Mouse (Mus musculus) erythroblast, embryonic 14.5 days (primary cell): Measurements from ENCODE around the gene Tmem233. TPM values are rescaled to one million over a fixed set of nuclear protein-coding genes. Genes with fewer than 3 reads are reported as not detected.

Source experiments
- H3K27me3 ChIP-seq: 2 replicates; pipeline ENCODE4 v1.6.1; 2012; ENCODE audit warnings: inconsistent platforms; ENCODE audit not compliant: control insufficient read depth
- H3K36me3 ChIP-seq: 2 replicates; pipeline ENCODE4 v1.6.1; 2012; ENCODE audit warnings: mild to moderate bottlenecking, inconsistent platforms; ENCODE audit not compliant: control insufficient read depth
- H3K4me1 ChIP-seq: 2 replicates; pipeline ENCODE4 v1.6.1; 2012; ENCODE audit warnings: inconsistent platforms; ENCODE audit not compliant: control insufficient read depth
- H3K4me3 ChIP-seq: replicated peaks from 2 replicates; pipeline ENCODE3; 2012; ENCODE audit warnings: moderate library complexity, mild to moderate bottlenecking, inconsistent platforms
- H3K9me3 ChIP-seq: 2 replicates; pipeline ENCODE4 v1.6.1; 2012; ENCODE audit warnings: low read length, inconsistent platforms, mixed read lengths; ENCODE audit not compliant: control insufficient read depth
- GATA1 ChIP-seq: IDR thresholded peaks from 2 replicates; pipeline ENCODE4 v1.6.1; 2012; ENCODE audit warnings: low read length, inconsistent platforms, mixed read lengths
- TAL1 ChIP-seq: IDR thresholded peaks from 3 replicates; pipeline ENCODE4 v1.6.1; 2012; ENCODE audit warnings: low read length, inconsistent platforms, mixed read lengths
- polyA plus RNA-seq: library from polyadenylated mRNA; stranded (reverse); fragments of >175 nt; gene quantifications from 2 replicates; pipeline ENCODE4 v1.2.3, GENCODE M21; 2012

The Tmem233 gene
- polyA plus RNA-seq, 1 experiment, result not detected

DNA sequence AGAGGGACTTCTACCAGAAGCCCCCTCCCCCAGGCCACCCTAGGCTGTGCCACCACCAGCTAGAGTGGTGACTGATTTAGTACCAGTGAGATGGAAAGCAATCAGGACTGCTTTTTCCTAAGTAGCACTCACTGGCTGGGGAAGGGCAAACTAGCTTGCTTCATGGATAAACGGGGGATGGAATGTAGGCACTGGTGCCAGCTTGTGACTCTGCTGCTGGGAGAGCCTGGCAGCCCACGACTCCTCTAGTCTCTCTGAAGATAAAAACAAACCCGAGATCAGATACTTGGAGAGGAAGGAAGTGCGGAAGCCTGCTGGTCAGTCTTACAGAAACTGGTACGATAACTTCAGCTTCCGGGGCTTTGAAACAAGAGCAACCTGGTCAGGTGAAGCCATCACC lies 2.3 kb downstream of the Tmem233 start:
- no peak for TF ChIP-seq TAL1
- TF ChIP-seq GATA1, result no peak
- Histone ChIP-seq H3K4me1 (no peaks in the 10 kb centered on the region), H3K36me3 (no peaks in the 10 kb centered on the region), H3K27me3 (peaks cover 19% of the 10 kb centered on the region), H3K9me3 (no peaks in the 10 kb centered on the region), H3K4me3 (no peak overlapping the region)

DNA sequence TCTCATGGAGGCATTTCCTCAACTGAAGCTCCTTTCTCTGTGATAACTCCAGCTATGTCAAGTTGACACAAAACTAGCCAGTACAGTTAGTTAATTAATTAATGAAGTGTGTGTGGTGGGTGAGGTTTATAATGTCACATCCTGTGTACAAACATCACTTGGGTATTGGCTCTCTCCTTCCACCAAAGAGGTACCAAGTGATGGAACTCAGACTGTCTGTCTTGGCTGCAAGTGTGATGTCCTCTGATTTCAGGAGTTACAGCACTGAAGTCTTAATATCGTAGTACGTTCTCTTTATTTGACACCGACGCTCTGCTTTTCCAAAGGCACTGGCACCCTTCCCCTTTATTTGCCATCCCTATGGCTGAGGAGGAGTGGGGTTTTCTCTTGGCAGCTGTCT lies 13.4 kb downstream of the Tmem233 start:
- Histone ChIP-seq H3K4me1 (no peaks in the 10 kb centered on the region), H3K36me3 (no peaks in the 10 kb centered on the region)

DNA sequence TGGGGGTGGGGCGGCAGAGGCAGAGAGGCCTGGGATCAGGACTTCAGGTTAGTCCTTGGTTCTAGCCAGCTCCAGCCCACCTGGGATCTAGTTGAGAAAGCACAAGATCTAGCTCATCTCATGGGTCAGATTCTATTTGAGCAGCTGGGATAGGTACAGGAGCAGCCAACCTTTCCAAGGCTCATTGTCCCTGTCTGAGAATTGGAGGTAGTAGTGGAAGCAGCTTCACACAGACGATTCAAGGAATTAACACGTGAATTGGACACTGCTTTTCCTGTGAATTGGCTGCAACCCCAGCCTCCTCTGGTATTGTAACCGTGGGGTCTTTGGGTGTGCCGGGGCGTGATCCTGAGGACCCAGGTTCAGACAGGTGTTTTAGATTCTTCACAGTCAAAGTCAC lies 30.2 kb downstream of the Tmem233 start:
- Histone ChIP-seq H3K27me3 (no peaks in the 10 kb centered on the region), H3K4me1 (no peaks in the 10 kb centered on the region), H3K36me3 (no peaks in the 10 kb centered on the region), H3K9me3 (peaks cover 6% of the 10 kb centered on the region; the same call in 1 of the 2 replicates), H3K4me3 (no peak overlapping the region)
- TF ChIP-seq TAL1 (no peak), GATA1 (no peak)

More for the DNA sequence above, 13.4 kb downstream of the Tmem233 start:
- Histone ChIP-seq H3K9me3 (no peaks in the 10 kb centered on the region), H3K4me3 (no peak overlapping the region), H3K27me3 (no peaks in the 10 kb centered on the region)
- TF ChIP-seq GATA1 (no peak), TAL1 (no peak)

DNA sequence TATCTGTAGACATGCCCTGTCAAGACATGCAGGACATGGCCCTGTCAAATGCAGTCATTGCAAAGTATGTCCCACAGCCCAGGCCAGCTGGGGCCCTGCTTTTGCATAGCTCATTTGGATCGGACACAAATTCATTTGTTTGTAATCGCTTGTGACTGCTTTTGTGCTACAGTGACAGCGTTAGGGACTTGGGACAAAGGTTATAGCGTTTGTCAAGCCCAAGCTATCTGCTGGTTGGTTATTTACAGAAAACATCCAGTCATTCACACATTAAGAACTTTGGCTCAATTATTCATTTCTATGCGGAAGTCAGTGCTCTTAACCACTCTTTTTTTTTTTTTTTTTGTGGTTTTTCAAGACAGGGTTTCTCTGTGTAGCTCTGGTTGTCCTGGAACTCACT lies 30.9 kb downstream of the Tmem233 start:
- peaks cover 6% of the 10 kb centered on the region; the same call in 1 of the 2 replicates for H3K9me3 ChIP-seq
- no peaks in the 10 kb centered on the region for H3K27me3 ChIP-seq
- no peak overlapping the region for H3K4me3 ChIP-seq
- no peak for TF ChIP-seq GATA1
- no peak for TF ChIP-seq TAL1
- no peaks in the 10 kb centered on the region for H3K36me3 ChIP-seq
- no peaks in the 10 kb centered on the region for H3K4me1 ChIP-seq

DNA sequence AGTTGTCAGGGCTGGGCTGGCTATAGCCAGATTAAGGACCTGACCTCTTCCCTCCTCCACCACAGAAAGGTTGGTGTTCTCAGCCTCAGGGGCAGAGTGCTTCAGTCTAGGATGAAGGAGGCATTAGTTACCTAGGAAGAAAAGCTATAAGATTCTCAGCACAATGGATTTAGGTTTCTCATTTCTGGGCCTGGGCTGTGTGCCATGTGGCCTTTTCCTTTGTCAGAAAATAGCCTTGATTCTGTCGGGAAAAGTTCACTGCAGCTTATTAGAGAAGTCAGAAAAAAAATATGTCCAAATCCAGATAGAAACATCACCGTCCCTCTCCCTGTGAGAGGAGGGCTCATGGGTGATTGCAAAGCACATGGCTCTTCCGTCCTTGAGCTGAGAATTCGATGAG lies 33.2 kb downstream of the Tmem233 start:
- H3K4me1 ChIP-seq, result no peaks in the 10 kb centered on the region
- no peaks in the 10 kb centered on the region for H3K36me3 ChIP-seq
- H3K27me3 ChIP-seq, result no peaks in the 10 kb centered on the region
- no peak overlapping the region for H3K4me3 ChIP-seq
- no peak for TF ChIP-seq TAL1
- TF ChIP-seq GATA1, result no peak
- peaks cover 6% of the 10 kb centered on the region; the same call in 1 of the 2 replicates for H3K9me3 ChIP-seq

DNA sequence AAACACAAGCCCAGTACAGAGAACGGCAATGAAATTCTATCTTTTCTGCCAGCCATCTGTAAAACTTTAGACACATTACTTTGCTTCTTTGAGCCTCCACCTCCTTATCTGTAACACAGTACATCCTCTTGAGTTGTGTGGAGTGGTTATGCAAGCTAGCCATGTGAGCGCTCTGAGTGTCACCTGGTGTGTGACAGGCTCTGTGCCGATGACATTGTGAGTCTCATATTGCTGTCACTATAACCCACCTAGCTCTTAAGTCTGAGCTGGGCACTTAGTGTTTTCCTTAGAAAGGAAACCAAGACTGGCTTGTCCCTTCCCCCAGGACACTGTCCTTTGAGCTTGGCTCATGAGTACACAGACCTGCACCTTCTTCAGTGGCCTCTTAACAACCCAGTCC lies 34.7 kb downstream of the Tmem233 start:
- H3K36me3 ChIP-seq, result no peaks in the 10 kb centered on the region
- TF ChIP-seq GATA1, result no peak

DNA sequence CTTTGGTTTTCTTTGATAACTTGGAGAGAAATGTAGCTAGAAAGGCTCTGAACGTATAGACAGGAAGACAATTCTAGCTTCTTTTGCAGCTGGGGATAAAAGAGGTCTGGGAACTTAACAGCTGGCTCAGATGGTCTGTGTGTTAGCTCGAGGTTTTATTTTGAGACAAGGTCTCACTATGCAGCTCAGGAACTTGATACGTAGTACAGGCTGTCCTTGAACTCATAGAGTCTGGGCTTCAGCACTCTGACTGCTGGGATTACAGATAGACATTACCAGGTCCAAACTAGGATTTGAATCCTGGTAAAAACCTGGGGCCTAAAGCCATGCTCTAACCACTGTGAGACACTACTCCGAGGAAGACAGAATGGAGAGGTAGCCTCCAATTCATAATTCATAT lies 36.8 kb downstream of the Tmem233 start:
- H3K4me3 ChIP-seq, result no peak overlapping the region
- no peaks in the 10 kb centered on the region for H3K27me3 ChIP-seq
- no peaks in the 10 kb centered on the region for H3K4me1 ChIP-seq
- H3K36me3 ChIP-seq, result no peaks in the 10 kb centered on the region
- peaks cover 6% of the 10 kb centered on the region; the same call in 1 of the 2 replicates for H3K9me3 ChIP-seq
- TF ChIP-seq GATA1 (no peak), TAL1 (no peak)

More for the DNA sequence above, 34.7 kb downstream of the Tmem233 start:
- Histone ChIP-seq H3K27me3 (no peaks in the 10 kb centered on the region), H3K4me1 (no peaks in the 10 kb centered on the region), H3K4me3 (no peak overlapping the region), H3K9me3 (peaks cover 6% of the 10 kb centered on the region; the same call in 1 of the 2 replicates)

DNA sequence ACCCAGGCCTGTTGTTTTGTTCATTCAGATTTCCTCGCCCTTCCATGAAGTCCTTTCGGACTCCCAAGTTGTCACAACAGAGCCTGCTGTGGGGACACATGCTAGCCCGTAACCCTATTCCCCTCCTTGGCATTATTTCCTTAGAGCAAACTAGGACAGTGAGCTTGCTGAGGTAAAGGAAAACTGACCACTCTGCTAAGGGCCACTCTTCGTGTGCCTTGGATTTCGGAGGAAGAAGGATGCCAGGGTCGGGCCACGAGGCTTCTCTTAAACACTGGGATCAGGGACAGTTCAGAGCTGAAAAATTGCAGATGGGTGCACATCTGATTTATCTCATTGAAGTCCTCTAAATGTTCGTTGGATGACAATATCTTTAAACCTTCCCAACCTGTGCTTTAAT lies 37.5 kb downstream of the Tmem233 start:
- Histone ChIP-seq H3K9me3 (peaks cover 6% of the 10 kb centered on the region; the same call in 1 of the 2 replicates), H3K4me3 (no peak overlapping the region)

DNA sequence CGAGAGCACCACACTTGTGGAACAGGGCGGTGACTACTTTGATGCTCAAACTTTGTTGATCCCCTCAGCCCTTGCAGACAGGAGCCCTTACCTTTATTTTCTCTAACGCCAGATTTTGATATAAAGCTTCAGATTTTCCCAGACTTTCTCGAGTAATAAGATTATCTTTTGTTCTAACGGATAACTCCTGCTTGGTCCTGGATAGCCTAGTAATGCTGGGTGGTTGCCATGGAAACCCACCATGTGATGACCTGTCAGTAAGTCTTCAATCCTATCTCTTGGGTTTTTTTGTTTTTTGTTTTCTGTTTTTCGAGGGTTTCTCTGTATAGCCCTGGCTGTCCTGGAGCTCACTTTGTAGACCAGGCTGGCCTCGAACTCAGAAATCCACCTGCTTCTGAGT lies 40.8 kb downstream of the Tmem233 start:
- Histone ChIP-seq H3K4me3 (no peak overlapping the region), H3K27me3 (peaks cover 11% of the 10 kb centered on the region), H3K36me3 (no peaks in the 10 kb centered on the region), H3K9me3 (no peaks in the 10 kb centered on the region), H3K4me1 (no peaks in the 10 kb centered on the region; the same call in 1 of the 2 replicates)
- TF ChIP-seq GATA1 (no peak), TAL1 (no peak)

More for the DNA sequence above, 37.5 kb downstream of the Tmem233 start:
- no peaks in the 10 kb centered on the region for H3K36me3 ChIP-seq
- TF ChIP-seq TAL1, result no peak
- TF ChIP-seq GATA1, result no peak
- H3K27me3 ChIP-seq, result peaks cover 3% of the 10 kb centered on the region
- no peaks in the 10 kb centered on the region for H3K4me1 ChIP-seq

DNA sequence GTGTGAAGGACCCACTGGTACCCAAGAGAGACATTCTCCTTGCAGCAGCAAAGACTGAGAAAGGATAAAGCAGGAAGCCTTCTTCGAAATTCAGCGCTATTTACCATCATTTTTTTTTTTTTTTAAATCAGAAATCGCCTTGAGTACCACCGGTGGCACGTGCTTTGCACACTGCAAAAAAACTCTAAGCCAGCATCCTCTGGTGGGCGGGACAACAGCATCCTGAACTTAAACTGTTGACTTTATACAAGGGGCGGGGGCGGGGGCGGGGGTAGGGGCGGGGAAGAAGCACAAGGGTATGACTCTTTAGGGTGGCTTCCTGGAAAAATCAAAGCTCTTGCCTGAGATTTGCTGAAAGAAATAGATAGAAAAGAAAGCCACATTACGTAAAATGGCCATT lies 43.3 kb downstream of the Tmem233 start:
- Histone ChIP-seq H3K9me3 (peaks cover 3% of the 10 kb centered on the region; the same call in 1 of the 2 replicates), H3K4me3 (no peak overlapping the region), H3K36me3 (no peaks in the 10 kb centered on the region), H3K27me3 (peaks cover 17% of the 10 kb centered on the region), H3K4me1 (no peaks in the 10 kb centered on the region; the same call in 1 of the 2 replicates)
- TF ChIP-seq GATA1, result no peak
- no peak for TF ChIP-seq TAL1
